Mouse (Mus musculus) testis, adult 2 months (tissue): ENCODE measurements around the gene Gucy2c.

ENCODE experiments used
- CTCF ChIP-seq: fragments of 200-500 bp; IDR thresholded peaks from 2 replicates; pipeline ENCODE4 v1.5.1; 2012; ENCODE audit warnings: low read depth, mild to moderate bottlenecking, inconsistent platforms, low read length, moderate library complexity; ENCODE audit not compliant: control insufficient read depth, insufficient read depth, insufficient replicate concordance
- POLR2A ChIP-seq: fragments of 200-500 bp; IDR thresholded peaks from 2 replicates; pipeline ENCODE4 v1.6.1; 2012; ENCODE audit warnings: low read depth, mild to moderate bottlenecking, inconsistent platforms, low read length, moderate library complexity; ENCODE audit not compliant: control insufficient read depth

- TF ChIP-seq CTCF: no peak
- TF ChIP-seq POLR2A: no peak
Observed at GRCm38 (mm10) chr6:136690527-136690926, 91.0 kb downstream of the Gucy2c start.
